Mouse (Mus musculus) spleen, postnatal 0 days (tissue): ENCODE results near the gene Ptger4. TPM values are rescaled to one million over a fixed set of nuclear protein-coding genes. Genes with fewer than 3 reads are reported as not detected.

ENCODE experiments used
- polyA plus RNA-seq: library from polyadenylated mRNA; unstranded; fragments of >200 nt; fragmentation: Nextera tagmentation; extraction: Ambion mirVana; gene quantifications from 2 replicates; pipeline ENCODE4 v1.2.1, GENCODE M21; 2015

Ptger4 gene
- 7.2 TPM in 2 replicates for polyA plus RNA-seq

GRCm38 (mm10) chr15:5243959-5244905 lies at the start of gene Ptger4:
Gene Ptger4 (minus strand): TSS chr15:5244187.

GRCm38 (mm10) chr15:5185366-5186292 lies 58.4 kb downstream of the Ptger4 start, which contains the start of gene Ttc33:
Gene Ttc33 (plus strand): TSS chr15:5185525.

Other genes starting within 250 kb of the Ptger4 start
- 0.05 TPM in 1 of 2 replicates, not detected in the other for gene C7, start 180.4 kb downstream of the Ptger4 start, polyA plus RNA-seq
- gene Card6, start 135.6 kb downstream of the Ptger4 start, polyA plus RNA-seq: 2.0 and 2.8 TPM in 2 replicates
- 664 and 691 TPM in 2 replicates for gene Rpl37, start 127.5 kb downstream of the Ptger4 start, polyA plus RNA-seq
- gene Prkaa1, start 100.3 kb downstream of the Ptger4 start, polyA plus RNA-seq: 15.3 TPM in 2 replicates
- gene Ttc33, start 58.7 kb downstream of the Ptger4 start, polyA plus RNA-seq: 20.4 and 22.2 TPM in 2 replicates